Mouse (Mus musculus) lung, embryonic 16.5 days (tissue): Measurements from ENCODE around the gene Mt1. TPM values are rescaled to one million over a fixed set of nuclear protein-coding genes. Genes with fewer than 3 reads are reported as not detected.

Experiments used
- ATAC-seq: fragments of 200-750 bp; cut with Nextera tagmentation; 2 replicates; pipeline ENCODE4 v1.8.0; 2017; ENCODE audit warnings: low read depth, mild to moderate bottlenecking, moderate library complexity
- H3K27ac ChIP-seq: fragments of 300-500 bp; sonication (generic); 2 replicates; pipeline ENCODE4 v1.5.1; 2014; ENCODE audit warnings: mild to moderate bottlenecking, control low read depth, low read length
- H3K27me3 ChIP-seq: fragments of 300-500 bp; sonication (generic); 2 replicates; pipeline ENCODE4 v1.6.1; 2014; ENCODE audit warnings: low read depth, low read length, mixed read lengths; ENCODE audit not compliant: control insufficient read depth, insufficient read depth
- H3K36me3 ChIP-seq: fragments of 300-500 bp; sonication (generic); 2 replicates; pipeline ENCODE4 v1.6.1; 2014; ENCODE audit warnings: low read length; ENCODE audit not compliant: control insufficient read depth, insufficient read depth
- H3K4me1 ChIP-seq: fragments of 300-500 bp; sonication (generic); replicated peaks from 2 replicates; pipeline ENCODE4 v1.6.1; 2014; ENCODE audit warnings: low read length, mixed read lengths; ENCODE audit not compliant: control insufficient read depth, insufficient read depth
- H3K4me2 ChIP-seq: fragments of 300-500 bp; sonication (generic); 2 replicates; pipeline ENCODE4 v1.6.1; 2014; ENCODE audit warnings: low read depth, low read length, control low read depth
- H3K4me3 ChIP-seq: fragments of 300-500 bp; sonication (generic); 2 replicates; pipeline ENCODE4 v1.5.1; 2014; ENCODE audit warnings: mild to moderate bottlenecking, low read length, control low read depth
- H3K9ac ChIP-seq: fragments of 300-500 bp; sonication (generic); 2 replicates; pipeline ENCODE4 v1.6.1; 2014; ENCODE audit warnings: low read length, control low read depth
- H3K9me3 ChIP-seq: fragments of 300-500 bp; sonication (generic); 2 replicates; pipeline ENCODE4 v1.6.1; 2016; ENCODE audit warnings: low read length; ENCODE audit not compliant: control insufficient read depth
- WGBS: fragments of 180-500 bp; shearing (Covaris S2); extraction: QIAGEN DNeasy Blood & Tissue Kit; methylation state at CpG from one replicate; pipeline ENCODE4 v1.1.7; 2014; 5-methylcytosine and 5-hydroxymethylcytosine counted together
- polyA plus RNA-seq: library from polyadenylated mRNA; unstranded; fragments of >200 nt; fragmentation: Nextera tagmentation; extraction: Ambion mirVana; gene quantifications from 2 replicates; pipeline ENCODE4 v1.2.1, GENCODE M21; 2015

The Mt1 gene
- polyA plus RNA-seq, 1 experiment from 2014 or later, result 219 TPM

DNA sequence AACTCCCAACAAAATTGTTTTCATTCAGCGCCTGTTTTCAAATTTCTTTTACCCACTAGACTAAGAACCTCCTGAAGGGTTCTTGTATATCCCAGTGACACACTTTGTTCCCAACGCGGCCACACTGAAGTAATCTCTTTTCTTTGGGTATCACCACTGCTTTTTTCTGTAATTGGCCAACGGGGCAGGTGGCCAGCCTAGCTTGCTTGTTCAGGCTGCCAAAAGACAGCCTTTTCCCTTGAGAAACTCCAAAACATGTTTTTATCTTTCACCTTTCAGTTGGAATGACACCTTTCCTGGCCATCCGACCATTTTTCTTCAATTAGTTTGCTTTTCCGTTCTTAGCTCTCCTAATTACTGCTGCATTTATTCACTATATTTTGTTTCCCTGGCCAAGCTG lies 34.9 kb downstream of the Mt1 start:
- Histone ChIP-seq H3K27ac (no peak overlapping the region), H3K4me1 (peaks cover 13% of the 10 kb centered on the region), H3K9ac (peak overlapping the region; percentile 21; the same call in 1 of the 2 replicates), H3K9me3 (no peaks in the 10 kb centered on the region), H3K36me3 (no peaks in the 10 kb centered on the region), H3K4me2 (peak overlapping the region; percentile 47), H3K4me3 (peak overlapping the region; percentile 82), H3K27me3 (no peaks in the 10 kb centered on the region)
- 67% methylated on average over 6 of the region's 6 CpGs for WGBS
- ATAC-seq, result no peak

DNA sequence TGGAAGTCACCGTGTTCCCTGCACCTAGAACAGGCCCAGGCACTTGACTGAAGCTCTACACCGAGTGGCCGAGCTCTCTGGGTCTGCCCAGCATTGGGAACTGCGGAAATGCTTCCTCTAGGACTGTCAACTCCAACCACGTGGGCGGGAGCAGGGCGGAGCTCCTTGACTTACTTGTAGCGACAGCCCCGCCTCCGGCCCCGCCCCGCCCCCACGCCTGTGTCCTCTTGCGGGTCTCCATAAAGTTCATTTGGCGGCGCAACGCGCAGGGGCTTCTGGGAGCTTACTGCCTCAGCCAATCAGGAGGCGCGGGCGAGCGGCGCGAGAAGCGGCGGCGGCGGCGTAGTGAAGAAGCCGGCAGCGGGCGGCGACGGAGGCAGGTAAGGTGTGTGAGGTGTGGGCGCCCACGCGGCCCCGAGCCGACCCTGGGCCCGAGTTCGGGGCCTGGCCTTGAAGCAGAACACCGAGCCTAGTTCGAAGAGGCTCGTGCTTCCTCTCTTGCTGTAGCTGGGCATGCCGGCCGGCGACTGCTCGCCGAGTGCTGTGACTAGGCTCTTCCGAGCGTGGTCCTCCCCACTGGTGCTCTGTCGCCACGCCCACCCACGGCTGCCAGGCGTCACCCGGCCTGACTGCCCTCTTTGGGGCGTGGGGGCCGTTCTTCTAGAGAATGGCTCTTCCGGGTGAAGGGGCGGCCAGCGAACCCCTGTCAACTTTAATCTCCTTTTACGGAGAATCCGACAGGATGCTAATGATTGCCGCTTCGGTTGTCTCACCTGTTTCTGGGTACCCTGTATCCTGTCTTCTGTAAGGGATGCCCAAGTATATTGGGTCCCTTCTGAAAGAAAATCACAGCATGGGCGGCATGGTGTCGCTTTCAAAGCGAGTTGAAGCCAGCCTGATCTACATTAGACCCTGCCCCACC lies 35.6 kb downstream of the Mt1 start, which contains the start of gene Nup93:
Nup93 (plus strand) TSS at position 313 of the 922 bp plus-strand sequence.
- no peaks in the 10 kb centered on the region for H3K36me3 ChIP-seq
- H3K9me3 ChIP-seq, result no peaks in the 10 kb centered on the region
- H3K9ac ChIP-seq, result peak within 1 kb of the TSS; percentile 80
- peak within 1 kb of the TSS; percentile 43; the same call in 1 of the 2 replicates for H3K27ac ChIP-seq
- H3K4me2 ChIP-seq, result peak within 1 kb of the TSS; percentile 83
- H3K4me3 ChIP-seq, result peak within 1 kb of the TSS; percentile 82
- H3K4me1 ChIP-seq, result peaks cover 13% of the 10 kb centered on the region
- WGBS, result under 1% methylated on average over 62 of the region's 68 CpGs
- ATAC-seq, result peak; percentile 99
- H3K27me3 ChIP-seq, result no peaks in the 10 kb centered on the region

GRCm38 (mm10) chr8:94227381-94227939 lies 48.6 kb downstream of the Mt1 start:
- Histone ChIP-seq H3K4me1 (no peaks in the 10 kb centered on the region), H3K27ac (no peak overlapping the region), H3K9ac (no peak overlapping the region), H3K4me3 (no peak overlapping the region), H3K9me3 (no peaks in the 10 kb centered on the region), H3K4me2 (no peak overlapping the region), H3K27me3 (no peaks in the 10 kb centered on the region), H3K36me3 (peaks cover 3% of the 10 kb centered on the region; the same call in 1 of the 2 replicates)
- WGBS, result 86% methylated on average over 7 of the region's 7 CpGs
- ATAC-seq, result no peak

Other genes starting within 250 kb of the Mt1 start
- 31.0 and 35.0 TPM in 2 replicates for gene Amfr, start 166.2 kb upstream of the Mt1 start, polyA plus RNA-seq
- 97.5 and 104 TPM in 2 replicates for gene Nudt21, start 142.1 kb upstream of the Mt1 start, polyA plus RNA-seq
- gene Ogfod1, start 141.9 kb upstream of the Mt1 start, polyA plus RNA-seq, result 10.7 and 12.0 TPM in 2 replicates
- gene Bbs2, start 80.2 kb upstream of the Mt1 start, polyA plus RNA-seq, result 13.7 and 14.4 TPM in 2 replicates
- 0.64 TPM in 1 of 2 replicates, not detected in the other for gene Mt4, start 41.9 kb upstream of the Mt1 start, polyA plus RNA-seq
- gene Mt3, start 26.5 kb upstream of the Mt1 start, polyA plus RNA-seq, result 6.3 and 7.7 TPM in 2 replicates
- gene Mt2, start 6.4 kb upstream of the Mt1 start, polyA plus RNA-seq, result 40.6 and 63.7 TPM in 2 replicates
- gene Nup93, start 35.5 kb downstream of the Mt1 start, polyA plus RNA-seq, result 80.2 and 86.2 TPM in 2 replicates
- gene Slc12a3, start 150.1 kb downstream of the Mt1 start, polyA plus RNA-seq, result 0.08 and 0.13 TPM in 2 replicates
- gene Herpud1, start 207.4 kb downstream of the Mt1 start, polyA plus RNA-seq, result 126 and 140 TPM in 2 replicates